Mouse (Mus musculus): ENCODE measurements around the gene Tle2. TPM values are rescaled to one million over a fixed set of nuclear protein-coding genes. Genes with fewer than 3 reads are reported as not detected.

Tle2 gene
- polyA plus RNA-seq, 1 experiment = 115 TPM

DNA sequence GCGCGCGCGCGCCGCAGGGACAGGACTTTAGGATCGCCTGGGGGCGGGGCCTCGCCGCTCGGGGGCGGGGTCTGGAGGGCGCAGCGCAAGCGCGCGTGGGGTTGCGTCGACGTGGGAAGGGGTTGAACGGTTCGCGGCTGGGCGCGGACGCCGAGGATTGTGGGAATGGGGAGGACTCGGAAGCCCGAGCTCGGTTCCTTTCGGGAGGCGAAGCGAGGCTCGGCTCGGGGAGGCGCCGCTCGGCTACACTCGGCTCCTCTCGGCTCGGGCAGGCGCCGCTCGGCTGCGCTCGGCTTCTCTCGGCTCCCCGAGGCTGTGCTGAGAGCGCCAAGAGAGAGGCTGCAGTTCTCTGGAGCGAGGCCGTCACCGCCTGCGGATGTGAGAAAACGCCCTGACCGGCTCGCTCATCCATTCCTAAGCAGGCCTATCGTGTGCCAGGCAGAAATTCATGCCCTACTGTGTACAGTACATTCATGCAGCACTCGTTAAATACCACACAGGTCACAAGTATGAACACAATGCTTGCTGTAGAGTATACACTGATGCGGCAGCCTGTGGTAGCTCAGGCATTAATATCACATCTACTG is 29.1 kb upstream of the Tle2 start, which contains the start of gene Gna11:
TSS of gene Gna11 (minus strand) at position 30 of the 587 bp plus-strand sequence.
- peak; percentile 72 for TF ChIP-seq POLR2A (IDR thresholded peaks at IDR 0.05; ENCODE audit: control insufficient read depth, extremely low read depth, insufficient read depth, low read length, poor library complexity)
- TF ChIP-seq CTCF (IDR thresholded peaks at IDR 0.05; ENCODE audit: borderline replicate concordance, control insufficient read depth, extremely low read depth, insufficient read depth, low read length, poor library complexity) = 0 out of 2 replicates have a peak, but pooled peaks have one; percentile 60
- peaks cover 25% of the 10 kb centered on the region for H3K4me1 ChIP-seq (replicated peaks; ENCODE audit: control insufficient read depth, insufficient read depth, low read length)
- H3K27ac ChIP-seq (ENCODE audit: control insufficient read depth, insufficient read depth, low read length) = no peak within 1 kb of the TSS
- H3K36me3 ChIP-seq (ENCODE audit: control insufficient read depth, insufficient read depth, low read length) = no peaks in the 10 kb centered on the region
- H3K27me3 ChIP-seq (ENCODE audit: control insufficient read depth, insufficient read depth, low read length) = no peaks in the 10 kb centered on the region
- peak within 1 kb of the TSS; percentile 84 for H3K4me3 ChIP-seq (ENCODE audit: control insufficient read depth, insufficient read depth, low read length)
- 2% methylated on average over 59 of the region's 59 CpGs for WGBS
- DNase-seq = peak; percentile 100

DNA sequence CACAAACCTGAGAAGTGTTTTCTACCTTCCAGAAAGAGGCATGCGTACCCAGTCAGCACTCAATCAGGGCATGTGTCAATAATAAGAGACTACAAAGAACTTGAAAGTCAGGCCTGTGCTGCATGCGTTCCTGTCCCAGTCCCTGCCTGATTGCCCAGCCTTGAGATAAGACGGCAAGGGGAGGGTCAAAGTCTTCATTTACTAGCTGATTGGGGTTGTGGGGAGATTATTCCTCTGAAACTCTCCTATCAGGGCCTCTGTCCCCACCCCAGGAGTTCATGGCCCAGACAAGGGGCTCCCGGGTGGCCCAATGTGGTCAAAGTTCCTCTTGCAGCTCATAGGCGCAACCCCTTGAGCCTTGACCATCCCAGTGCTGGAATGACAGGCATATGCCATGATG is 28.0 kb upstream of the Tle2 start:
- no peaks in the 10 kb centered on the region for H3K36me3 ChIP-seq (ENCODE audit: control insufficient read depth, insufficient read depth, low read length)
- no peak overlapping the region for H3K4me3 ChIP-seq (ENCODE audit: control insufficient read depth, insufficient read depth, low read length)
- WGBS = over 99% methylated on average over 5 of the region's 5 CpGs
- DNase-seq = no peak
- TF ChIP-seq CTCF (IDR thresholded peaks at IDR 0.05; ENCODE audit: borderline replicate concordance, control insufficient read depth, extremely low read depth, insufficient read depth, low read length, poor library complexity) (no peak), POLR2A (IDR thresholded peaks at IDR 0.05; ENCODE audit: control insufficient read depth, extremely low read depth, insufficient read depth, low read length, poor library complexity) (no peak)
- H3K27ac ChIP-seq (ENCODE audit: control insufficient read depth, insufficient read depth, low read length) = no peak overlapping the region
- H3K27me3 ChIP-seq (ENCODE audit: control insufficient read depth, insufficient read depth, low read length) = no peaks in the 10 kb centered on the region
- peaks cover 31% of the 10 kb centered on the region for H3K4me1 ChIP-seq (replicated peaks; ENCODE audit: control insufficient read depth, insufficient read depth, low read length)

DNA sequence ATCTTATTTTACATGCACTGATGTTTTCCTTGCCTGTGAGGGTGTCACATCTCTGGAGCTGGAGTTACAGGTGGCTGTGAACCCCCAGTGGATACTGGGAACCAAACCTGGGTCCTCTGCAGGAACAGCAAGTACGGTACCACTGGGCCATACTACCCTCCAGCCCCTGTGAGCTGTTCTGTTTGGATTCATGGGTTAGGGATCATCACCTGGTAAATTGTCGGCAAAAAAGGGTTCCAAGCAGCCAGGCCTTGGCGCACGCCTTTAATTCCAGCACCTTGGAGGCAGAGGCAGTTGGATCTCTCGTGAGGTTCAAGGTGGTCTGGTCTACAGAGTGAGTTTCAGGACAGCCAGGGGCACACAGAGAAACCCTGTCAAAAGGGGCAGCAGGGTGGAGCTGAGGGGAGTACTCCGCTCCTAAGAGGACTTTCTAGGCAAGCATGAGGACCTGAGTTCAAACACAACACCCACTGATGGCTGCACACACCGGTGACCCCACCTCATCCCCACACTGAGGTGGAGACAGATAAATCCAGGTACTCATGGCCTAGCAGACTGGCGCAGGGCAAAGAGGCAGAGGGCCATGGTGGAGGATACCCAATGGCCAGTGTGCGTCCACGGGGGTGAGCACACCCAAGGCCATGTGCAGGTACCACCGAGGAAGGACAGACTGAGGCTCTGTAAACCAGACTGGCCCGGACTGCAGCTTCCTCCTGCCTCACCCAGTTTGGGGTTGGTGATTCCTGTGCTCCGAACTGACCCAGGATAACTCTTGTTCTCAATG is 27.4 kb upstream of the Tle2 start:
- TF ChIP-seq CTCF (IDR thresholded peaks at IDR 0.05; ENCODE audit: borderline replicate concordance, control insufficient read depth, extremely low read depth, insufficient read depth, low read length, poor library complexity) (no peak), POLR2A (IDR thresholded peaks at IDR 0.05; ENCODE audit: control insufficient read depth, extremely low read depth, insufficient read depth, low read length, poor library complexity) (no peak)
- Histone ChIP-seq H3K27me3 (ENCODE audit: control insufficient read depth, insufficient read depth, low read length) (no peaks in the 10 kb centered on the region), H3K27ac (ENCODE audit: control insufficient read depth, insufficient read depth, low read length) (no peak overlapping the region), H3K4me1 (replicated peaks; ENCODE audit: control insufficient read depth, insufficient read depth, low read length) (peaks cover 36% of the 10 kb centered on the region), H3K4me3 (ENCODE audit: control insufficient read depth, insufficient read depth, low read length) (no peak overlapping the region), H3K36me3 (ENCODE audit: control insufficient read depth, insufficient read depth, low read length) (no peaks in the 10 kb centered on the region)
- WGBS = 98% methylated on average over 13 of the region's 13 CpGs
- no peak for DNase-seq

DNA sequence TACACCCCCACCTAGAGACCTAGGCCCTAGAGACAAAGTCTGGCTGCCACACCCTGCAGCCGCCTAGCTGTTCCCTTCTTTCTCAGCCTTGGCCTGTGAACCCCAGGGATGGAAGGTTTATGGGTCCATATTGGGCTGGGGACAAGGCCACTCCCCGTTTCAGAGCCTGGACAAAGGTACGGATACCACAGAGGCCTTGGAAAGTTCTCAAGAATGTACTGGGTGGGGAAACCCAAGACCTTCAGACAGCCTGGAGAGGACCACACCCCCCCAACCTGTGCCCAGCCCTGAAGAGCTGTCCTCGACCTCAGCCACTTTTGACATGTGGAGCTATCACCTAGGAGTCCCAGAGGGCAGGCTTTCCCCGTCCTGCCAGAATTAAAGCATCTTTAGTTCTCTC is 25.4 kb upstream of the Tle2 start:
- Histone ChIP-seq H3K27ac (ENCODE audit: control insufficient read depth, insufficient read depth, low read length) (no peak overlapping the region), H3K4me3 (ENCODE audit: control insufficient read depth, insufficient read depth, low read length) (no peak overlapping the region), H3K36me3 (ENCODE audit: control insufficient read depth, insufficient read depth, low read length) (no peaks in the 10 kb centered on the region), H3K27me3 (ENCODE audit: control insufficient read depth, insufficient read depth, low read length) (no peaks in the 10 kb centered on the region), H3K4me1 (replicated peaks; ENCODE audit: control insufficient read depth, insufficient read depth, low read length) (peaks cover 20% of the 10 kb centered on the region)
- DNase-seq = no peak
- TF ChIP-seq POLR2A (IDR thresholded peaks at IDR 0.05; ENCODE audit: control insufficient read depth, extremely low read depth, insufficient read depth, low read length, poor library complexity) (no peak), CTCF (IDR thresholded peaks at IDR 0.05; ENCODE audit: borderline replicate concordance, control insufficient read depth, extremely low read depth, insufficient read depth, low read length, poor library complexity) (no peak)
- WGBS = 89% methylated on average over 5 of the region's 5 CpGs

DNA sequence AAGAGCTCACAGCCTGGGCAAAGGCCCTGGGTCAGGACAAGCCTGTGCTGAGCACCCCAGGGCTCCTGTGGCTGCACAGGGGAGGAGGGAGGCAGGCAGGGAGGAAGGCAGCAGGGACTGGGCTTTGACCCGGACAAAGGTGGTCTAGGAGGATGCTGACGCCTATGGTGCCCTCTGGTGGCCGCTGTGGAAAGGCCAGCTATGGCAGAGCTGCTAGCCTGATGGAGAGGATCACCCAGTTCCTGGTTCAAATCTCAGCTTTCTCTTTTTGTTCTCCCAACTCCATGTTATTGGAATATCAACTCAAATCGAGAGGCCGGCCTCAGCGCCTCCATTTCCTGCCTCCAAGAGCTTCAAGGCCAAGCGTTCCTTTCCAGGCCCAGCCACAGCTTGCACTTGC is 24.1 kb upstream of the Tle2 start:
- peaks cover 16% of the 10 kb centered on the region for H3K4me1 ChIP-seq (replicated peaks; ENCODE audit: control insufficient read depth, insufficient read depth, low read length)
- H3K4me3 ChIP-seq (ENCODE audit: control insufficient read depth, insufficient read depth, low read length) = no peak overlapping the region
- no peaks in the 10 kb centered on the region for H3K36me3 ChIP-seq (ENCODE audit: control insufficient read depth, insufficient read depth, low read length)
- WGBS = 19% methylated on average over 7 of the region's 7 CpGs
- no peak overlapping the region; the same call in 1 of the 2 replicates for H3K27ac ChIP-seq (ENCODE audit: control insufficient read depth, insufficient read depth, low read length)
- TF ChIP-seq POLR2A (IDR thresholded peaks at IDR 0.05; ENCODE audit: control insufficient read depth, extremely low read depth, insufficient read depth, low read length, poor library complexity) (no peak), CTCF (IDR thresholded peaks at IDR 0.05; ENCODE audit: borderline replicate concordance, control insufficient read depth, extremely low read depth, insufficient read depth, low read length, poor library complexity) (peak; percentile 91)
- no peaks in the 10 kb centered on the region for H3K27me3 ChIP-seq (ENCODE audit: control insufficient read depth, insufficient read depth, low read length)
- DNase-seq = peak; percentile 82

DNA sequence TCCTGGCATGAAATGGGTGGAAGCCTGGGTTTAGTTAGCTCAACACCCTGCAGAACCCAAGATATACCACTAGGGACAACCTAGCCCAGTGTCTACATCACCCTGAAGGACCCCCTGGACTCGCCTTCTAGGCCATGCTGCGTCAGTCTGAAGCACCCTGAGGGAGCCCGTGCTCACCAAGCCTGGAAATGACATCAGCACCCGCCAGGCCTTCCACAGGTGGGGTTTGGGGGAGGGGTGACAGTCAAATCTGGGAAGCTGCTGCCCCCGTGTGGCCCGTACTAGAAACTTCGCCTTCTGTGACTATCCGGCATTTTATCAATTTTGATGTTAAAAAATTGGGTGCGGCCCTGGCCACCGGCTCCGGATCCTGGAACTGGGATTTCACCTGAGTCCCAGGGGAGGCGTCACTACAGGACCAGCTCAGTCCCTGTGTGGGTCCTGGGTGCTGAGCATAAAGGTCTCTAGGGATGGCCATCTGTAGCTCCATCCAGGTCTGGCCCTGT is 22.7 kb upstream of the Tle2 start:
- 0 out of 2 replicates have a peak, but pooled peaks have one; percentile 22 for TF ChIP-seq POLR2A (IDR thresholded peaks at IDR 0.05; ENCODE audit: control insufficient read depth, extremely low read depth, insufficient read depth, low read length, poor library complexity)
- TF ChIP-seq CTCF (IDR thresholded peaks at IDR 0.05; ENCODE audit: borderline replicate concordance, control insufficient read depth, extremely low read depth, insufficient read depth, low read length, poor library complexity) = peak; percentile 99
- under 1% methylated on average over 12 of the region's 12 CpGs for WGBS
- Histone ChIP-seq H3K4me1 (replicated peaks; ENCODE audit: control insufficient read depth, insufficient read depth, low read length) (peaks cover 21% of the 10 kb centered on the region), H3K27me3 (ENCODE audit: control insufficient read depth, insufficient read depth, low read length) (no peaks in the 10 kb centered on the region), H3K36me3 (ENCODE audit: control insufficient read depth, insufficient read depth, low read length) (no peaks in the 10 kb centered on the region), H3K27ac (ENCODE audit: control insufficient read depth, insufficient read depth, low read length) (peak overlapping the region; percentile 51), H3K4me3 (ENCODE audit: control insufficient read depth, insufficient read depth, low read length) (no peak overlapping the region)
- peak; percentile 83 for DNase-seq
